Mouse (Mus musculus) myocyte (in vitro differentiated cells): ENCODE measurements at regions not wholly inside any gene's neighbourhood (a gene's known extent, or its start where the extent isn't known, plus 50 kb on each side); places are given as distances from the start of the nearest gene placed in this dataset.

Source experiments
- CEBPB ChIP-seq: IDR thresholded peaks from 2 replicates; pipeline ENCODE4 v1.6.1; 2011; ENCODE audit warnings: mild to moderate bottlenecking, moderate library complexity; ENCODE audit not compliant: poor library complexity, insufficient read depth, severe bottlenecking
- E2F4 ChIP-seq: IDR thresholded peaks from one replicate; pipeline ENCODE4 v1.6.1; 2011; ENCODE audit warnings: mild to moderate bottlenecking, control low read depth, moderate library complexity; ENCODE audit not compliant: insufficient read depth
- MAX ChIP-seq: IDR thresholded peaks from one replicate; pipeline ENCODE4 v1.6.1; 2011; ENCODE audit warnings: low read depth, mild to moderate bottlenecking, control low read depth
- MYOG ChIP-seq, 3 experiments: IDR thresholded peaks; one replicate each; pipeline ENCODE4 v1.6.1; 2011; ENCODE audit warnings: control low read depth in 2 of 3, low read depth in 2 of 3, mild to moderate bottlenecking in 2 of 3; ENCODE audit not compliant: insufficient read length in 2 of 3, control insufficient read depth in 1 of 3, insufficient read depth in 1 of 3
- POLR2A ChIP-seq: IDR thresholded peaks from one replicate; pipeline ENCODE4 v1.6.1; 2011; ENCODE audit warnings: low read depth, mild to moderate bottlenecking, control low read depth, moderate library complexity; ENCODE audit not compliant: insufficient read length
- POLR2AphosphoS2 ChIP-seq: IDR thresholded peaks from one replicate; pipeline ENCODE4 v1.6.1; 2011; ENCODE audit warnings: low read depth, control low read depth; ENCODE audit not compliant: insufficient read length
- USF1 ChIP-seq: IDR thresholded peaks from one replicate; pipeline ENCODE4 v1.6.1; 2011; ENCODE audit warnings: low read depth, mild to moderate bottlenecking, control low read depth, moderate library complexity

GRCm38 (mm10) chr16:50069033-50069432, 268.7 kb downstream of the Cd47 start:
- no peak for TF ChIP-seq MYOG (IDR thresholded peaks at IDR 0.05; ENCODE audit: control insufficient read depth in 1 of 3, insufficient read depth in 1 of 3, insufficient read length in 2 of 3, low read depth in 2 of 3)
- no peak for TF ChIP-seq E2F4
- no peak for TF ChIP-seq POLR2A
- TF ChIP-seq USF1 = no peak
- TF ChIP-seq POLR2AphosphoS2 = no peak
- TF ChIP-seq MAX = no peak
- no peak for TF ChIP-seq CEBPB
